Comparison of ENCODE assay signal across 30 mouse cellular contexts in the genomic region with DNA sequence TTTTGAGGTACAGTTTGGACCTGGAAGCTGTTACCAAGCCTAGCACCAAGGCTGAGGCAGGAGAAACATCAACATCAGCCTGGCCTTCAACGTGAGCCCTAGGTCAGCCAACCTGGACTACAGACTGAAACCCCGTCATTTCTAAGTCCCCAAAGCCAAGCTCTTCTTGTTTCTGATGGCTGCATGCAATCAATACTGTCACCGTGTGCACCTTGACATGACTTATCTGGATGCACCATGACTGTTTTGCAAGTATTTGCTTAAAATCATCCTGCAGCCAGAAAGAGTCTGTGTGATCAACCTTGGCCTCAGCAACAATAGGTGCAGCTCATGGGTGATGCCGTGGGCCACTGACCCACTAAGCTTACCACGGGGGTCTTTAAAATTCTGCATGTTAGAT.
"Had no signal": no experiment of that assay in that cellular context is flagged by ENCODE, and none has a peak within 500 bp of the region (broad histone marks: within the 10 kb centered on the region; RNA-seq: fewer than 3 reads in every experiment).

No protein-coding gene starts in this region.

- H3K27me3 ChIP-seq: heart, embryonic 12.5 days; hindbrain, embryonic 12.5 days; hindbrain, embryonic 15.5 days; intestine, embryonic 15.5 days; kidney, embryonic 15.5 days had no signal

- H3K36me3 ChIP-seq: heart, embryonic 10.5 days; heart, embryonic 12.5 days; heart, embryonic 13.5 days; heart, embryonic 15.5 days; hindbrain, embryonic 10.5 days; hindbrain, embryonic 12.5 days; hindbrain, embryonic 13.5 days; hindbrain, embryonic 15.5 days; intestine, embryonic 15.5 days; kidney, embryonic 15.5 days had no signal

- H3K27ac ChIP-seq: heart, embryonic 10.5 days; heart, embryonic 13.5 days; heart, embryonic 15.5 days; hindbrain, embryonic 10.5 days; hindbrain, embryonic 12.5 days; hindbrain, embryonic 13.5 days; hindbrain, embryonic 14.5 days; hindbrain, embryonic 15.5 days; hindbrain, postnatal 0 days; intestine, embryonic 15.5 days; kidney, embryonic 15.5 days; kidney, postnatal 0 days; layer of hippocampus, adult 2 months had no signal

- H3K4me3 ChIP-seq: heart, embryonic 10.5 days; heart, embryonic 12.5 days; heart, embryonic 13.5 days; heart, embryonic 15.5 days; hindbrain, embryonic 10.5 days; hindbrain, embryonic 12.5 days; hindbrain, embryonic 13.5 days; hindbrain, embryonic 15.5 days; intestine, embryonic 15.5 days; kidney, embryonic 15.5 days; layer of hippocampus, adult 2 months had no signal

- DNase-seq: heart, postnatal 10 days; heart, postnatal 14 days; heart, postnatal 36 days; heart, postnatal 4 days; kidney, adult 11 months; kidney, adult 18-20 months; kidney, adult 2 months; kidney, adult 8-10 months; kidney, adult 9 months; kidney, postnatal 10 days; kidney, postnatal 14 days; kidney, postnatal 25 days; kidney, postnatal 36 days; kidney, postnatal 4 days; layer of hippocampus, adult 9-11 months; layer of hippocampus, postnatal 36 days had no signal

- H3K9ac ChIP-seq: heart, embryonic 12.5 days; heart, embryonic 13.5 days; heart, embryonic 15.5 days; hindbrain, embryonic 12.5 days; hindbrain, embryonic 13.5 days; hindbrain, embryonic 14.5 days; hindbrain, embryonic 15.5 days; intestine, embryonic 15.5 days; kidney, embryonic 15.5 days had no signal
